Mouse (Mus musculus) heart, adult 2 months (tissue): ENCODE measurements around the gene Usp39.

Source experiments
- CTCF ChIP-seq: fragments of 200-600 bp; IDR thresholded peaks from 2 replicates; pipeline ENCODE4 v1.8.1; 2022; ENCODE audit warnings: antibody characterized with exemption, mild to moderate bottlenecking, moderate library complexity
- POLR2A ChIP-seq: fragments of 200-500 bp; IDR thresholded peaks from 2 replicates; pipeline ENCODE4 v1.6.1; 2011; ENCODE audit warnings: mild to moderate bottlenecking, low read depth, low read length, control low read depth; ENCODE audit not compliant: insufficient read depth

DNA sequence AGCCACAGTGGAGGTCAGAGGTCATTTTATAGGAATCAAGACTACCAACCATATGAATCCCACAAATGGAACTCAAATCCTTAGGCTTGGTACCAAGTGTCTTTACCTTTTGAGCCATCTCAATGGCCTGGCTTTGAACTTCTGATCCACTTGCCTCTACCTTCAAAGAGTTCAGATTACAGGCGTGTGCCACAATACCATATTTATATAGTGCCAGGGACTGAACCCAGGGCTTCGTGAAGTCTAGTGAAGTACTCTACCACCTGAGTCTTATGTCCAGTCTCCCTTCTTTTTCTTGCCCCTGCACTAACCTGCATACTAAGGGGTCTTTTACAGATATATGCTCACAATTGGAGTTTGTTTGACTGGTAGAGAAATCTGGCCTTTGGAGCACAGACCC, 41.6 kb upstream of the Usp39 start:
- TF ChIP-seq POLR2A, result no peak
- TF ChIP-seq CTCF, result no peak
